Mouse (Mus musculus) kidney, adult 18-20 months (tissue): ENCODE data around the gene Uvrag.
"Not testable (repeated sequence)": the region's sequence is repeated elsewhere in the genome, so short reads cannot be mapped to it uniquely, and the experiment has no call there.

Experiments
- DNase-seq: peaks from one replicate; pipeline ENCODE4 v3.0.0; 2021

Uvrag gene

GRCm38 (mm10) chr7:99091915-99092645, 48.9 kb downstream of the Uvrag start:
- DNase-seq = no peak

GRCm38 (mm10) chr7:99089716-99090115, 51.2 kb downstream of the Uvrag start:
- no peak for DNase-seq

GRCm38 (mm10) chr7:99088576-99089346, 52.2 kb downstream of the Uvrag start:
- no peak for DNase-seq

GRCm38 (mm10) chr7:99087581-99087980, 53.4 kb downstream of the Uvrag start:
- no peak for DNase-seq

- no peak for DNase-seq
These were observed 54.1 kb downstream of the Uvrag start for GRCm38 (mm10) chr7:99086646-99087443.

DNA sequence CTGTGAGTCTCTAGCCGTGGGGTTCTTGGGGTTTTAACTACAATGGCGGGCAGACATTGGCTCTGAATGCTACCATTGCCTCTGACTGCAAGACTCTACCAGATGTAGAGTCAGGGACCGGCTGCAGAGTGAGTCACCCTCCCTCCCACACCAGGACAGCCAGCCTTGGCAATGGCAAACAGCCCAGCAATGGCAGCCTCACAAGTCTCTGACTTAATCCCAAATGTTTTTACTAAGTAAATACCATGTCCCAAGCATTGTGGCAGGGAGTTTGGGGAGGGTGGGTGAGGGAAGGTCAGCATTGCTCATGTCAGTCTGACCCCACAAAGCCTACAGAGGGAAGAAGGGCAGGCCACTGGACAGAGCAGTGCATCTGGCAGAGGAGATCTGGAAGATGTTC, 55.7 kb downstream of the Uvrag start:
- DNase-seq = no peak

DNA sequence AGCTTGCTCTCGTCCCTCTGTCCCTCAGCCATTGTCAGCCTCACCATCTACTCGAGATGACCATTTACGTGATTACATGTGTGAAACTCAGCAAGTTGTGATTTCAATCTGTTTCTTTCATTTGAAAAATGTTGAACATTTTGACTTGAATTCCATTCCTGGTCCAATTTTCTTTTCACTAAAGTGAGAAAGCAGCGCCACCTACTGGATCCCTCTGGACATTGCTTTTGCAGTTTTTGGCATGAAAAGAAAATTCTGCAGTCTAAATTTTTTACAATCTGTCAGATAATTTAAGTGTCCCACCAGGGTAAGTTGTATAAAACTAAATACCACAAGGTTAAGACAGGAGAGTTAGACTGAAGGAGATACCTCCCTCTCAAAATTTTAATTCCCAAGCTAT, 61.4 kb downstream of the Uvrag start:
- DNase-seq = peak; percentile 60

DNA sequence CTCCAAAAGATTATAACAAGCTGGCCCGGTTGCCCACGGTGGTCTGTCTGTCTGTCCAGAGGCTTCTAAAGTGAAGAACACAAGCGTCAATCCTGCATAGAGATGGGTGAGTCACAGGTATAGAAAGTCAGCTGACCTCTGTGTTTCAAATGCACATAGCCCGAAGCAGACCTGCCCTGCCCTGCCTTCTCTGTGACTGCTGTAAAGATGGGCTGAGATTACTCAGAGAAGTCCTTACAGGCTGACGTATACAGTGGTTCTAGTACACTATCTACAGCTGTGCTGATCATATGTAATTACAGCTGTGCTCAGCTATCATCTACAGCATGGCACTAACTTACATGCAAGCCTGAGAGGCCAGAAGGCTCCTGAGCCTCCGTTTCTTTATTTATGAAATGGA, 62.1 kb downstream of the Uvrag start:
- no peak for DNase-seq

DNA sequence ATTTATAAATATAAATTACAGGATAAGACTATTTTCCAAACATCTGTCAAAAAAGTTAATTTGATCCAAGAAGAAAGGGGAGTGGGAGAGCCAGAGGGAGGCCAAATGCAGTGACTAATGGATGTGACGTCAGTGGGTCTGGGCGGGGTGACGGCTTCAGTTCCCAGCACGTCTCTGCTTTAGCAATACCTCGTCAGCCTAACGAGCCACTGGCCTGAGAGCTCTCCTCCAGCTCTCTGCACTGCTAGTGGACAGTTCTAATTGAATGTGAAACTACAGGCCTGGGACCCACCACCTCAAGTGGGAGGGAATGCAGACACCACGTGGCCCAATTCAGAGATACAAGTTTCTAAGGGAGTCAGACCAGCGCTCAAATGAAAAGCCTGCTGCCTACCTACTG, 63.7 kb downstream of the Uvrag start:
- no peak for DNase-seq

DNA sequence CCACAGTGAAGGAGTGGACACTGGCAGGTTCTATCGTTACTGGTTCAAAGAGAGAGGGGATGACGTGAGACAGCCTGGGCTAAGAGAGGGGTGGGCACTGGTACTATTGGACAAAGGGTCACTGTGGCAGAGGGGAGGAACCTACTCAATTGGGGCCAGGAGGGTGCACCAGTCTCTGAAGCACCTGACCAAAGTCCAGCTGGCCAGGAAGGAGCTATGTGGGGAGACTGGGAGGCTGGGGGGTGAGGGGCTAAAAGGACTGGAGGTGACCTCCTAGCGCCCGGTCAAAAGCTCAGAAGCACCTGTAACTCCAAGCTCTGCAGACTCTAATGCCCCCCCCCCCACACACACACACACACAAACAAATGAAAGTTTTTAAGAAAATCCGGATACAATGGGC, 65.8 kb downstream of the Uvrag start:
- DNase-seq = no peak

- peak; percentile 33 for DNase-seq
These were observed 67.1 kb downstream of the Uvrag start for GRCm38 (mm10) chr7:99073734-99074372.

GRCm38 (mm10) chr7:99067710-99068109, 73.2 kb downstream of the Uvrag start:
- no peak for DNase-seq

DNA sequence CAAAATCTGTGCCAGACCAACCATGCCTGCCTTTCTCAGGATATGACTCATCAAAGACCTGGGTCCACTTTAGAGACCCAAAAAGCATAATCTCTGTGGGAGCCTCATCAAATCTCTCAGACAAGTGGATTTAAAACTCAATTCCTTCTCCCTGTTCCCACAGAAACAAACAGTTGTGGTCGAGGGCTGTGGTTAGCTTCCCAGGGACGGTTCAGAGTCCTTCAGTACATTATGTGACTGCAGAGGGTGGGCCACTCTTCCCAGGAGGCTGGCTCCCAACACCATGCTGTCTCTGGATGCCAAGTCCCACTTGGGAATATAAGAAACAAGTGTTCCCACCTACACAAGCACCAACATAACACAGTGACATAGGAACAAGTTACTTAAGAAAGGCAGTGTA, 75.0 kb downstream of the Uvrag start:
- DNase-seq = no peak

- DNase-seq = peak; percentile 27
These were observed 75.5 kb downstream of the Uvrag start for GRCm38 (mm10) chr7:99065391-99065831.

GRCm38 (mm10) chr7:99064795-99065194, 76.1 kb downstream of the Uvrag start:
- no peak for DNase-seq

- not testable (repeated sequence) for DNase-seq
These were observed 78.7 kb downstream of the Uvrag start for GRCm38 (mm10) chr7:99062263-99062662.

- no peak for DNase-seq
These were observed 79.8 kb downstream of the Uvrag start for GRCm38 (mm10) chr7:99061056-99061680.

- DNase-seq = no peak
These were observed 80.5 kb downstream of the Uvrag start for GRCm38 (mm10) chr7:99060476-99060875.

DNA sequence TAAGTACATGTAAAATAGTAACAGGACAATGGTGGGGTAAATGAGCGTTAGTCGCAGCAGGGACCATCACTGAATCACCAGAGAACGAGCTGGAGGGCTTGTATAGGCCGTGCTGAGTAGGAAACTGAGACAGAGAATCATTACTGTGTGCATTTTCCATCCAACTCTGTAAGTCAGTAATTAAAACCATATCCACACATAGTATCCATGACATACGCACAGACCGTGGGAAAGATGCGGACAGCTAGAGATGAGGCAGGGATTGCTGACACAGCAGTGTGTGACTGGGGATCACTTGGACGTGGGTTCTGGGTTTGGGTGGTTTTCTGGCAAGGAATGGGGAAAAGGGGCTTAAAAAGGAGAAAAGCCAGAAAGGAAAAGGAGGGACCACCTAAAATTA, 81.0 kb downstream of the Uvrag start:
- DNase-seq = no peak

DNA sequence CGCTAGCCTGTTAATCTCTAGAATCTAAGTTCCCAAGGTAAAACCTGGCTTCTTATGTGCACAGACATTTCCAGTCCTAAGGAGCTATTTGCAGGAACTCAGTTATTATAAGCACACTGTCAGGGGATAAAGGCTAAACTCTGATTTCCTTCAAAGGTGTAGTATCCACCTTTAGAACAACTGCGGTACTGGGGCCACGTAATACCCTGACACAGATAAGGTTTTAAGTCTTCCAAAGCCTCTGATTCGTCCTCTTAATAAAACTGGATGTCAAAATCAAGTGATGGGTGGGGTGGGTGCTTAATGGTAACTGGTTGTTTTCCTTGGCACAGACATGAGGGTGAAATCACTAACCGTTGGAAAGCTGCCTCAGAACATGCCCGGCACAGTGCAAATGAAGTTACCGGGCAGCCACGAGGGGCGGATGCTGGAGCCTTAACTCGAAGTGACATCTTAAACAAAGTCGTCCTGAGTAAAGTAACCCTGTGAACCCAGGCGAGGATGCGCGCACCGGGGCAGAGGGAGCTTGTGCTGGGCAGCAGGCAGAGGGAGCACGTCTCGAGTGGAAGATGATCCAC, 83.8 kb downstream of the Uvrag start:
- DNase-seq = no peak

- DNase-seq = no peak
These were observed 87.3 kb downstream of the Uvrag start for GRCm38 (mm10) chr7:99053626-99054025.
